Mouse (Mus musculus) left cerebral cortex, postnatal 25 days (tissue): Measurements from ENCODE around the gene Gm49361. TPM values are rescaled to one million over a fixed set of nuclear protein-coding genes. Genes with fewer than 3 reads are reported as not detected.
"Not testable (repeated sequence)": the region's sequence is repeated elsewhere in the genome, so short reads cannot be mapped to it uniquely, and the experiment has no call there.

ENCODE experiments used
- DNase-seq, 2 experiments: peaks; one replicate each; pipeline ENCODE4 v3.0.0; 2022; ENCODE audit warnings: low spot score in 2 of 2, mixed read lengths in 1 of 2
- intact Hi-C: fragments of 180-260 bp; cut with DNase I; formaldehyde crosslinking; loops from one replicate; pipeline ENCODE4 v1.15.1; 2025
- total RNA-seq, 2 experiments: library from RNA; stranded (reverse); gene quantifications; 2 replicates each; pipeline ENCODE4 v1.2.3; 2021

Gm49361 gene
- total RNA-seq, 2 experiments from 2014 or later: 0.76 to 0.83 TPM

- intact Hi-C loops: no loop called here
- no peak for DNase-seq
Observed at GRCm38 (mm10) chr14:57695550-57695949, 50.4 kb downstream of the Gm49361 start.

GRCm38 (mm10) chr14:57694246-57694645 lies 51.7 kb downstream of the Gm49361 start:
- no peak for DNase-seq
- intact Hi-C loops: no loop called here

GRCm38 (mm10) chr14:57692517-57693130 lies 53.3 kb downstream of the Gm49361 start:
- intact Hi-C loops: no loop called here

GRCm38 (mm10) chr14:57691316-57691715 lies 54.6 kb downstream of the Gm49361 start:
- DNase-seq: no peak
- intact Hi-C loops: no loop called here

More at GRCm38 (mm10) chr14:57692517-57693130, 53.3 kb downstream of the Gm49361 start:
- no peak for DNase-seq

GRCm38 (mm10) chr14:57690681-57691080 lies 55.2 kb downstream of the Gm49361 start:
- no peak for DNase-seq
- intact Hi-C loops: no loop called here

- not testable (repeated sequence) for DNase-seq
Observed at GRCm38 (mm10) chr14:57688066-57688465, 57.8 kb downstream of the Gm49361 start.

GRCm38 (mm10) chr14:57687441-57687840 lies 58.5 kb downstream of the Gm49361 start:
- intact Hi-C loops: loop anchor here (5.0 kb wide), 1 partner anchor 60 kb away; the partner anchor contains the start of gene Gm49361
- no peak for DNase-seq

More at GRCm38 (mm10) chr14:57688066-57688465, 57.8 kb downstream of the Gm49361 start:
- intact Hi-C loops: loop anchor here (5.0 kb wide), 1 partner anchor 59 kb away; the partner anchor contains the start of gene Gm49361

GRCm38 (mm10) chr14:57686647-57687046 lies 59.3 kb downstream of the Gm49361 start:
- no peak for DNase-seq
- intact Hi-C loops: loop anchor here (5.0 kb wide), 1 partner anchor 61 kb away; the partner anchor contains the start of gene Gm49361

- DNase-seq: peak; percentile 37 to 49
- intact Hi-C loops: loop anchor here (5.0 kb wide), 2 partner anchors 113 to 1428 kb away; partner anchors contain the start of gene Sap18
Observed at GRCm38 (mm10) chr14:57684579-57684978, 61.3 kb downstream of the Gm49361 start.

GRCm38 (mm10) chr14:57682751-57683150 lies 63.2 kb downstream of the Gm49361 start:
- intact Hi-C loops: loop anchor here (5.0 kb wide), 2 partner anchors 115 to 1430 kb away; partner anchors contain the start of gene Sap18
- DNase-seq: no peak

- peak; percentile 83 to 88 for DNase-seq
- intact Hi-C loops: loop anchor here (1.0 to 5.0 kb wide), 3 partner anchors 117 to 1432 kb away; partner anchors contain the start of gene Sap18
Observed at GRCm38 (mm10) chr14:57679958-57680535, 65.9 kb downstream of the Gm49361 start.

- no peak for DNase-seq
- intact Hi-C loops: no loop called here
Observed at GRCm38 (mm10) chr14:57679523-57679922, 66.4 kb downstream of the Gm49361 start.

GRCm38 (mm10) chr14:57675481-57675880 lies 70.4 kb downstream of the Gm49361 start:
- no peak for DNase-seq
- intact Hi-C loops: no loop called here

GRCm38 (mm10) chr14:57665628-57665950 lies 80.3 kb downstream of the Gm49361 start:
- no peak for DNase-seq
- intact Hi-C loops: no loop called here

GRCm38 (mm10) chr14:57664822-57665627 lies 80.9 kb downstream of the Gm49361 start, which contains the start of gene Xpo4:
TSS of gene Xpo4 (minus strand) at chr14:57665430.
- intact Hi-C loops: no loop called here
- peak; percentile 87 to 91 for DNase-seq

- peak in 1 of 2 experiments; percentile 4 for DNase-seq
- intact Hi-C loops: no loop called here
Observed at GRCm38 (mm10) chr14:57664311-57664821, 81.5 kb downstream of the Gm49361 start.

- DNase-seq: no peak
- intact Hi-C loops: no loop called here
Observed at GRCm38 (mm10) chr14:57663630-57664029, 82.3 kb downstream of the Gm49361 start.

GRCm38 (mm10) chr14:57658301-57658700 lies 87.6 kb downstream of the Gm49361 start:
- DNase-seq: no peak
- intact Hi-C loops: no loop called here

GRCm38 (mm10) chr14:57657500-57657899 lies 88.4 kb downstream of the Gm49361 start:
- intact Hi-C loops: no loop called here
- no peak for DNase-seq

- DNase-seq, intact Hi-C loops: not testable (repeated sequence)
Observed at GRCm38 (mm10) chr14:57656519-57656918, 89.4 kb downstream of the Gm49361 start.
